Mouse (Mus musculus): ENCODE measurements around the gene Olfr51. TPM values are rescaled to one million over a fixed set of nuclear protein-coding genes. Genes with fewer than 3 reads are reported as not detected.
"Not testable (repeated sequence)": the region's sequence is repeated elsewhere in the genome, so short reads cannot be mapped to it uniquely, and the experiment has no call there.

Olfr51 gene
- total RNA-seq, 1 experiment = not detected

- Histone ChIP-seq H3K36me3 (ENCODE audit: control insufficient read depth, insufficient read depth, low read length, poor library complexity, severe bottlenecking) (no peaks in the 10 kb centered on the region), H3K9ac (ENCODE audit: insufficient read depth, low read depth, low read length, poor library complexity, severe bottlenecking) (no peak overlapping the region), H3K27ac (ENCODE audit: insufficient read depth, low read depth, low read length, poor library complexity, severe bottlenecking) (no peak overlapping the region), H3K4me3 (ENCODE audit: insufficient read depth in 1 of 2, low read depth in 1 of 2, low read length in 2 of 2, poor library complexity in 1 of 2, severe bottlenecking in 1 of 2) (no peak overlapping the region), H3K4me1 (ENCODE audit: control insufficient read depth in 2 of 2, insufficient read depth in 2 of 2, low read length in 2 of 2, poor library complexity in 1 of 2) (peaks cover 1 to 2% of the 10 kb centered on the region in 2 experiments; a peak in 1 of 4 replicates), H3K9me3 (ENCODE audit: control insufficient read depth, insufficient read depth, low read depth, low read length) (no peaks in the 10 kb centered on the region)
- in situ Hi-C loops (cut with MboI; ENCODE audit: low sequenced_read_pairs in 2 of 2, unreplicated experiment in 2 of 2) = no loop called here
- TF ChIP-seq ZC3H11A (IDR thresholded peaks at IDR 0.05; ENCODE audit: borderline replicate concordance, low read depth, low read length) (no peak), MAFK (IDR thresholded peaks at IDR 0.05; ENCODE audit: insufficient read depth, low read depth, low read length) (no peak), CHD2 (IDR thresholded peaks at IDR 0.05; ENCODE audit: low read depth, low read length) (no peak), ZNF384 (IDR thresholded peaks at IDR 0.05; ENCODE audit: low read depth, low read length) (no peak), HCFC1 (IDR thresholded peaks at IDR 0.05; ENCODE audit: borderline replicate concordance, insufficient read depth, low read length) (no peak)
- DNase-seq (ENCODE audit: low read depth, low spot score) = no peak
Observed at GRCm38 (mm10) chr11:51030225-51030624, 26.8 kb downstream of the Olfr51 start.

- Histone ChIP-seq H3K4me1 (ENCODE audit: control insufficient read depth in 2 of 2, insufficient read depth in 2 of 2, low read length in 2 of 2, poor library complexity in 1 of 2) (peaks cover 1 to 2% of the 10 kb centered on the region in 2 experiments; a peak in 1 of 4 replicates), H3K36me3 (ENCODE audit: control insufficient read depth, insufficient read depth, low read length, poor library complexity, severe bottlenecking) (no peaks in the 10 kb centered on the region)
- in situ Hi-C loops (cut with MboI; ENCODE audit: low sequenced_read_pairs in 2 of 2, unreplicated experiment in 2 of 2) = no loop called here
Observed at GRCm38 (mm10) chr11:51032851-51033250, 29.5 kb downstream of the Olfr51 start.

GRCm38 (mm10) chr11:51034141-51034540 lies 30.7 kb downstream of the Olfr51 start:
- H3K4me1 ChIP-seq (ENCODE audit: control insufficient read depth in 2 of 2, insufficient read depth in 2 of 2, low read length in 2 of 2, poor library complexity in 1 of 2); H3K36me3 ChIP-seq (ENCODE audit: control insufficient read depth, insufficient read depth, low read length, poor library complexity, severe bottlenecking); H3K9ac ChIP-seq (ENCODE audit: insufficient read depth, low read depth, low read length, poor library complexity, severe bottlenecking); H3K27ac ChIP-seq (ENCODE audit: insufficient read depth, low read depth, low read length, poor library complexity, severe bottlenecking); in situ Hi-C loops (cut with MboI; ENCODE audit: low sequenced_read_pairs in 2 of 2, unreplicated experiment in 2 of 2); DNase-seq (ENCODE audit: low read depth, low spot score); H3K9me3 ChIP-seq (ENCODE audit: control insufficient read depth, insufficient read depth, low read depth, low read length); H3K4me3 ChIP-seq (ENCODE audit: insufficient read depth in 1 of 2, low read depth in 1 of 2, low read length in 2 of 2, poor library complexity in 1 of 2, severe bottlenecking in 1 of 2): not testable (repeated sequence)

More at GRCm38 (mm10) chr11:51032851-51033250, 29.5 kb downstream of the Olfr51 start:
- no peak overlapping the region for H3K9ac ChIP-seq (ENCODE audit: insufficient read depth, low read depth, low read length, poor library complexity, severe bottlenecking)
- DNase-seq (ENCODE audit: low read depth, low spot score) = peak; percentile 62
- H3K27ac ChIP-seq (ENCODE audit: insufficient read depth, low read depth, low read length, poor library complexity, severe bottlenecking) = no peak overlapping the region
- no peak for TF ChIP-seq MAFK (IDR thresholded peaks at IDR 0.05; ENCODE audit: insufficient read depth, low read depth, low read length)
- peak; percentile 57; the same call in 1 of the 2 replicates for TF ChIP-seq ZC3H11A (IDR thresholded peaks at IDR 0.05; ENCODE audit: borderline replicate concordance, low read depth, low read length)
- no peaks in the 10 kb centered on the region for H3K9me3 ChIP-seq (ENCODE audit: control insufficient read depth, insufficient read depth, low read depth, low read length)
- H3K4me3 ChIP-seq (ENCODE audit: insufficient read depth in 1 of 2, low read depth in 1 of 2, low read length in 2 of 2, poor library complexity in 1 of 2, severe bottlenecking in 1 of 2) = no peak overlapping the region

GRCm38 (mm10) chr11:51035951-51036350 lies 32.6 kb downstream of the Olfr51 start:
- DNase-seq (ENCODE audit: low read depth, low spot score) = no peak
- H3K27ac ChIP-seq (ENCODE audit: insufficient read depth, low read depth, low read length, poor library complexity, severe bottlenecking) = no peak overlapping the region
- H3K9me3 ChIP-seq (ENCODE audit: control insufficient read depth, insufficient read depth, low read depth, low read length) = no peaks in the 10 kb centered on the region
- no peaks in the 10 kb centered on the region for H3K36me3 ChIP-seq (ENCODE audit: control insufficient read depth, insufficient read depth, low read length, poor library complexity, severe bottlenecking)
- in situ Hi-C loops (cut with MboI; ENCODE audit: low sequenced_read_pairs in 2 of 2, unreplicated experiment in 2 of 2) = no loop called here
- H3K4me1 ChIP-seq (ENCODE audit: control insufficient read depth in 2 of 2, insufficient read depth in 2 of 2, low read length in 2 of 2, poor library complexity in 1 of 2) = peaks cover 1 to 2% of the 10 kb centered on the region in 2 experiments; a peak in 1 of 4 replicates
- no peak for TF ChIP-seq ZC3H11A (IDR thresholded peaks at IDR 0.05; ENCODE audit: borderline replicate concordance, low read depth, low read length)
- TF ChIP-seq MAFK (IDR thresholded peaks at IDR 0.05; ENCODE audit: insufficient read depth, low read depth, low read length) = no peak
- TF ChIP-seq ZNF384 (IDR thresholded peaks at IDR 0.05; ENCODE audit: low read depth, low read length) = no peak
- TF ChIP-seq HCFC1 (IDR thresholded peaks at IDR 0.05; ENCODE audit: borderline replicate concordance, insufficient read depth, low read length) = no peak
- no peak for TF ChIP-seq CHD2 (IDR thresholded peaks at IDR 0.05; ENCODE audit: low read depth, low read length)
- H3K4me3 ChIP-seq (ENCODE audit: insufficient read depth in 1 of 2, low read depth in 1 of 2, low read length in 2 of 2, poor library complexity in 1 of 2, severe bottlenecking in 1 of 2) = no peak overlapping the region
- no peak overlapping the region for H3K9ac ChIP-seq (ENCODE audit: insufficient read depth, low read depth, low read length, poor library complexity, severe bottlenecking)

DNA sequence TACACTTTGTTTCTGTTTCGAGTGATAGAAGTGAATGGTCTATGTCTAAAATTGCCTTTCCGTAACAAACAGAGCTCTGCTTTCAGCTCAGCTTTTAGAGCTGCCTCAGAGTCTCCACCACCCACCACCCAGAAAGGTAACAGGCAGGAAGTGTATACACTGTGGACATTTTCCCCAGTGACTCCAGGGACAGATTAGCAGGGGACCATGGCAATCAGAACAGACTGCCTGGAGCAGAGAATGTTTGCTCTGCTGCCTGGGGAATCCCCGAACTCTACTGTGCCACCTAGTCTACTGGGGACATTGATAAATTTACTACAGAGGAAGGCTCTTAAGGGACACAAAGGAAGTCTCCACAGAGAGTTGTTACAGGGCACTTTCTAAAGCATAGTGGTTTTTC lies 41.4 kb downstream of the Olfr51 start:
- H3K4me1 ChIP-seq (ENCODE audit: control insufficient read depth in 2 of 2, insufficient read depth in 2 of 2, low read length in 2 of 2, poor library complexity in 1 of 2); in situ Hi-C loops (cut with MboI; ENCODE audit: low sequenced_read_pairs in 2 of 2, unreplicated experiment in 2 of 2); DNase-seq (ENCODE audit: low read depth, low spot score); H3K4me3 ChIP-seq (ENCODE audit: insufficient read depth in 1 of 2, low read depth in 1 of 2, low read length in 2 of 2, poor library complexity in 1 of 2, severe bottlenecking in 1 of 2); H3K36me3 ChIP-seq (ENCODE audit: control insufficient read depth, insufficient read depth, low read length, poor library complexity, severe bottlenecking); H3K9ac ChIP-seq (ENCODE audit: insufficient read depth, low read depth, low read length, poor library complexity, severe bottlenecking); H3K9me3 ChIP-seq (ENCODE audit: control insufficient read depth, insufficient read depth, low read depth, low read length); H3K27ac ChIP-seq (ENCODE audit: insufficient read depth, low read depth, low read length, poor library complexity, severe bottlenecking): not testable (repeated sequence)

DNA sequence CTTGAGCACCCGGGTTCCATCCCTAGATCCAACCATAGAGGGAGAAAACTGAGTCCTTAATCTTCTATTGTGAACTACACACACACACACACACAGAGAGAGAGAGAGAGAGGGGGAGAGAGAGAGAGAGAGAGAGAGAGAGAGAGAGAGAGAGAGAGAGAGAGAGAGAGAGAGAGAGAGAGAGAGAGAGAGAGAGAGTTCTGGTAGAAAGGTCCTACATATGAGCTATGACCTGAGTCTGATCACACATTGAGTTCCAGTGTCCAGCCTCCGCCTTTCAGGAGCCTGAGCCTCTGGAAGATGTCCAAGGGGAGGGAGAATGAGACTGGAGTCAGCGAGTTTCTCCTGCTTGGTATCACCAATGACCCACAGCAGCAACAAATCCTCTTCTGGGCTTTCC lies 44.4 kb downstream of the Olfr51 start, which contains the start of gene Olfr1375:
Gene Olfr1375, plus strand, starts transcription at position 301 of the 400 bp plus-strand sequence.
- H3K4me1 ChIP-seq (ENCODE audit: control insufficient read depth in 2 of 2, insufficient read depth in 2 of 2, low read length in 2 of 2, poor library complexity in 1 of 2); in situ Hi-C loops (cut with MboI; ENCODE audit: low sequenced_read_pairs in 2 of 2, unreplicated experiment in 2 of 2); DNase-seq (ENCODE audit: low read depth, low spot score); H3K9ac ChIP-seq (ENCODE audit: insufficient read depth, low read depth, low read length, poor library complexity, severe bottlenecking); H3K4me3 ChIP-seq (ENCODE audit: insufficient read depth in 1 of 2, low read depth in 1 of 2, low read length in 2 of 2, poor library complexity in 1 of 2, severe bottlenecking in 1 of 2); H3K36me3 ChIP-seq (ENCODE audit: control insufficient read depth, insufficient read depth, low read length, poor library complexity, severe bottlenecking); H3K27ac ChIP-seq (ENCODE audit: insufficient read depth, low read depth, low read length, poor library complexity, severe bottlenecking); H3K9me3 ChIP-seq (ENCODE audit: control insufficient read depth, insufficient read depth, low read depth, low read length): not testable (repeated sequence)
